Mouse (Mus musculus) urinary bladder, postnatal 25 days (tissue): Measurements from ENCODE around the gene Slc25a47.

Source experiments
- DNase-seq: peaks from one replicate; pipeline ENCODE4 v3.0.0; 2022; ENCODE audit warnings: low spot score

Gene Slc25a47

GRCm38 (mm10) chr12:108835840-108836409 lies at the start of gene Slc25a47, which contains the start of gene Slc25a29:
Gene Slc25a47, plus strand, starts transcription at chr12:108836046.
Gene Slc25a29, minus strand, starts transcription at chr12:108835883.
- peak; percentile 95 for DNase-seq

GRCm38 (mm10) chr12:108787329-108787728 lies 48.5 kb upstream of the Slc25a47 start:
- no peak for DNase-seq

GRCm38 (mm10) chr12:108792152-108792545 lies 43.7 kb upstream of the Slc25a47 start:
- peak; percentile 78 for DNase-seq

GRCm38 (mm10) chr12:108792546-108793452 lies 43.0 kb upstream of the Slc25a47 start, which contains the start of gene Yy1:
Gene Yy1, plus strand, starts transcription at chr12:108792973.
- DNase-seq = peak; percentile 96

GRCm38 (mm10) chr12:108793453-108793941 lies 42.3 kb upstream of the Slc25a47 start:
- DNase-seq = peak; percentile 20

- DNase-seq = peak; percentile 74
Measured at GRCm38 (mm10) chr12:108794078-108794711, 41.7 kb upstream of the Slc25a47 start.

- no peak for DNase-seq
Measured at GRCm38 (mm10) chr12:108794979-108795537, 40.8 kb upstream of the Slc25a47 start.

GRCm38 (mm10) chr12:108801613-108802012 lies 34.2 kb upstream of the Slc25a47 start:
- no peak for DNase-seq

- no peak for DNase-seq
Measured at GRCm38 (mm10) chr12:108804388-108804787, 31.5 kb upstream of the Slc25a47 start.

- no peak for DNase-seq
Measured at GRCm38 (mm10) chr12:108808465-108808864, 27.4 kb upstream of the Slc25a47 start.

- no peak for DNase-seq
Measured at GRCm38 (mm10) chr12:108809771-108810170, 26.1 kb upstream of the Slc25a47 start.

- no peak for DNase-seq
Measured at GRCm38 (mm10) chr12:108810309-108810708, 25.5 kb upstream of the Slc25a47 start.

GRCm38 (mm10) chr12:108811133-108811532 lies 24.7 kb upstream of the Slc25a47 start:
- no peak for DNase-seq

GRCm38 (mm10) chr12:108812463-108812862 lies 23.4 kb upstream of the Slc25a47 start:
- no peak for DNase-seq

GRCm38 (mm10) chr12:108814470-108814869 lies 21.4 kb upstream of the Slc25a47 start:
- no peak for DNase-seq

- DNase-seq = no peak
Measured at GRCm38 (mm10) chr12:108816569-108816968, 19.3 kb upstream of the Slc25a47 start.

GRCm38 (mm10) chr12:108820461-108820860 lies 15.4 kb upstream of the Slc25a47 start:
- DNase-seq = no peak

GRCm38 (mm10) chr12:108823036-108823435 lies 12.8 kb upstream of the Slc25a47 start:
- DNase-seq = no peak

GRCm38 (mm10) chr12:108824225-108824874 lies 11.5 kb upstream of the Slc25a47 start:
- no peak for DNase-seq

GRCm38 (mm10) chr12:108825561-108826224 lies 10.2 kb upstream of the Slc25a47 start:
- DNase-seq = no peak
